Mouse (Mus musculus) megakaryocyte, embryonic 14.5 days (primary cell): Measurements from ENCODE around the gene Galnt2.

ENCODE experiments used
- FLI1 ChIP-seq: IDR thresholded peaks from 2 replicates; pipeline ENCODE4 v1.6.1; 2012; ENCODE audit warnings: low read length, inconsistent platforms, mixed read lengths
- GATA1 ChIP-seq: IDR thresholded peaks from 3 replicates; pipeline ENCODE4 v1.6.1; 2012; ENCODE audit warnings: mixed read lengths, low read length, inconsistent platforms, borderline replicate concordance

GRCm38 (mm10) chr8:124196797-124197196 lies 34.4 kb upstream of the Galnt2 start:
- no peak for TF ChIP-seq GATA1
- TF ChIP-seq FLI1 = no peak
